32 mouse cellular contexts compared by ENCODE assay signal in genomic region chr5:61613232-61613631, GRCm38 (mm10).
"Had no signal": no experiment of that assay in that cellular context is flagged by ENCODE, and none has a peak within 500 bp of the region (broad histone marks: within the 10 kb centered on the region; RNA-seq: fewer than 3 reads in every experiment).

No protein-coding gene starts in this region.

- H3K27ac ChIP-seq: heart, embryonic 13.5 days; heart, embryonic 15.5 days; hindbrain, embryonic 10.5 days; hindbrain, embryonic 12.5 days; hindbrain, embryonic 13.5 days; hindbrain, embryonic 14.5 days; hindbrain, embryonic 15.5 days; hindbrain, postnatal 0 days; intestine, embryonic 15.5 days; kidney, embryonic 15.5 days; kidney, postnatal 0 days; layer of hippocampus, adult 2 months; left cerebral cortex, adult 2 months had no signal

- H3K4me2 ChIP-seq: heart, embryonic 13.5 days; heart, embryonic 15.5 days; hindbrain, embryonic 12.5 days; hindbrain, embryonic 13.5 days; hindbrain, embryonic 14.5 days; hindbrain, embryonic 15.5 days; intestine, embryonic 15.5 days; kidney, embryonic 15.5 days had no signal

- H3K27me3 ChIP-seq: heart, embryonic 13.5 days; heart, embryonic 15.5 days; hindbrain, embryonic 12.5 days; hindbrain, embryonic 13.5 days; hindbrain, embryonic 15.5 days; intestine, embryonic 15.5 days; kidney, embryonic 15.5 days had no signal

- H3K9ac ChIP-seq: heart, embryonic 13.5 days; heart, embryonic 15.5 days; hindbrain, embryonic 12.5 days; hindbrain, embryonic 13.5 days; hindbrain, embryonic 14.5 days; hindbrain, embryonic 15.5 days; intestine, embryonic 15.5 days; kidney, embryonic 15.5 days had no signal

- H3K36me3 ChIP-seq: heart, embryonic 13.5 days; heart, embryonic 15.5 days; hindbrain, embryonic 10.5 days; hindbrain, embryonic 12.5 days; hindbrain, embryonic 13.5 days; hindbrain, embryonic 15.5 days; intestine, embryonic 15.5 days; kidney, embryonic 15.5 days had no signal

- DNase-seq: heart, postnatal 10 days; heart, postnatal 14 days; heart, postnatal 36 days; heart, postnatal 4 days; kidney, adult 11 months; kidney, adult 18-20 months; kidney, adult 2 months; kidney, adult 8-10 months; kidney, adult 9 months; kidney, postnatal 10 days; kidney, postnatal 14 days; kidney, postnatal 25 days; kidney, postnatal 36 days; kidney, postnatal 4 days; layer of hippocampus, adult 9-11 months; layer of hippocampus, postnatal 36 days had no signal

- H3K4me3 ChIP-seq: heart, embryonic 13.5 days; heart, embryonic 15.5 days; hindbrain, embryonic 10.5 days; hindbrain, embryonic 12.5 days; hindbrain, embryonic 13.5 days; hindbrain, embryonic 15.5 days; intestine, embryonic 15.5 days; kidney, embryonic 15.5 days; layer of hippocampus, adult 2 months; left cerebral cortex, adult 2 months had no signal

- H3K9me3 ChIP-seq: heart, embryonic 13.5 days; heart, embryonic 15.5 days; hindbrain, embryonic 10.5 days; hindbrain, embryonic 12.5 days; hindbrain, embryonic 13.5 days; hindbrain, embryonic 15.5 days; intestine, embryonic 15.5 days; kidney, embryonic 15.5 days had no signal

- ATAC-seq: hindbrain, embryonic 16.5 days; hindbrain, postnatal 0 days; inflammation-experienced regulatory T-cells, adult 6 months; intestine, embryonic 15.5 days; intestine, embryonic 16.5 days had no signal

- H3K4me1 ChIP-seq: heart, embryonic 13.5 days; heart, embryonic 15.5 days; hindbrain, embryonic 10.5 days; hindbrain, embryonic 12.5 days; hindbrain, embryonic 13.5 days; hindbrain, embryonic 15.5 days; intestine, embryonic 15.5 days; kidney, embryonic 15.5 days had no signal
